Mouse (Mus musculus): ENCODE results near the gene Prss57. TPM values are rescaled to one million over a fixed set of nuclear protein-coding genes. Genes with fewer than 3 reads are reported as not detected.

The Prss57 gene
- total and polyA plus RNA-seq, 3 experiments = 0.50 to 0.70 TPM; not detected in 1

DNA sequence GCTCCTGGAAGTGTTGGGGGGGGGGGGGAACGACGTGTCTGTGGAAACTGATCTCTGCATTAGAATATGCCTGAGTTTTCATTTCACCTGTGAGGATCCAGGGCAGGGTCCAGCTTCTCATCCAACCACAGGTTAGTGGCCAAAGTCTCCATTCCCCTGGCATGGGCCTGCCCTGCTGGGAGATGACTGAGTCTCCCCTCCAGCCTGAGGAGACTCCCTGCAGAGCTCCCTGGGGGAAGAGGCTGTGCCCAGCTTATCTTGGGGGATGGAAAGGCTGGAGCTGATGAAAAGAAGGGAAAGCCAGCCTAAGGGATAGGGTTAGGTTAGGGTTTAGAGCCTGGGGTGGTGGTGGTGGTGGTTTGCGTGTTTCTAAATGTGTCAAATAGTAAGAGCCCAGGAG lies 11.1 kb upstream of the Prss57 start:
- Histone ChIP-seq H3K79me2 (ENCODE audit: control insufficient read depth, insufficient read depth, low read length, poor library complexity) (no peaks in the 10 kb centered on the region), H3K27me3 (ENCODE audit: control insufficient read depth in 1 of 2, insufficient read depth in 2 of 2, low read length in 2 of 2) (no peaks in the 10 kb centered on the region), H3K4me3 (ENCODE audit: control insufficient read depth in 1 of 2, insufficient read depth in 1 of 2, low read depth in 2 of 2, low read length in 2 of 2) (no peak overlapping the region), H3K27ac (ENCODE audit: control insufficient read depth, low read depth, low read length) (no peak overlapping the region), H3K36me3 (ENCODE audit: control insufficient read depth in 1 of 2, insufficient read depth in 2 of 2, low read length in 2 of 2) (peaks cover 0 to 23% of the 10 kb centered on the region in 2 experiments; a peak in 2 of 4 replicates), H3K4me1 (ENCODE audit: control insufficient read depth in 1 of 2, insufficient read depth in 2 of 2, low read length in 2 of 2) (peaks cover 16 to 33% of the 10 kb centered on the region in 2 experiments), H3K9ac (ENCODE audit: control insufficient read depth, low read depth, low read length, poor library complexity, severe bottlenecking) (no peak overlapping the region), H3K9me3 (replicated peaks; ENCODE audit: insufficient read depth, low read length) (no peaks in the 10 kb centered on the region)
- TF ChIP-seq TBP (IDR thresholded peaks at IDR 0.05; ENCODE audit: low read depth, low read length) = no peak
- TF ChIP-seq E2F4 (IDR thresholded peaks at IDR 0.05; ENCODE audit: borderline replicate concordance, low read depth, low read length) = no peak
- no peak for DNase-seq (ENCODE audit: low read depth, low spot score)

GRCm38 (mm10) chr10:79800508-79800907 lies 9.7 kb upstream of the Prss57 start:
- H3K4me3 ChIP-seq (ENCODE audit: control insufficient read depth in 1 of 2, insufficient read depth in 1 of 2, low read depth in 2 of 2, low read length in 2 of 2) = no peak overlapping the region
- DNase-seq (ENCODE audit: low read depth, low spot score) = no peak
- peaks cover 0 to 23% of the 10 kb centered on the region in 2 experiments; a peak in 2 of 4 replicates for H3K36me3 ChIP-seq (ENCODE audit: control insufficient read depth in 1 of 2, insufficient read depth in 2 of 2, low read length in 2 of 2)
- H3K4me1 ChIP-seq (ENCODE audit: control insufficient read depth in 1 of 2, insufficient read depth in 2 of 2, low read length in 2 of 2) = peaks cover 16 to 37% of the 10 kb centered on the region in 2 experiments
- H3K79me2 ChIP-seq (ENCODE audit: control insufficient read depth, insufficient read depth, low read length, poor library complexity) = no peaks in the 10 kb centered on the region
- H3K9me3 ChIP-seq (replicated peaks; ENCODE audit: insufficient read depth, low read length) = no peaks in the 10 kb centered on the region
- no peak overlapping the region for H3K27ac ChIP-seq (ENCODE audit: control insufficient read depth, low read depth, low read length)
- H3K27me3 ChIP-seq (ENCODE audit: control insufficient read depth in 1 of 2, insufficient read depth in 2 of 2, low read length in 2 of 2) = no peaks in the 10 kb centered on the region
- no peak for TF ChIP-seq KAT2A (conservative IDR thresholded peaks at IDR 0.05; ENCODE audit: low read depth, low read length)
- no peak for TF ChIP-seq NELFE (IDR thresholded peaks at IDR 0.05; ENCODE audit: low read depth, low read length)
- no peak for TF ChIP-seq ELF1 (IDR thresholded peaks at IDR 0.05; ENCODE audit: low read depth, low read length)
- TF ChIP-seq MYB (IDR thresholded peaks at IDR 0.05; ENCODE audit: low read depth, low read length) = no peak
- TF ChIP-seq POLR2AphosphoS2 (IDR thresholded peaks at IDR 0.05; ENCODE audit: low read length) = no peak
- TF ChIP-seq USF1 (IDR thresholded peaks at IDR 0.05; ENCODE audit: low read depth, low read length) = no peak
- no peak for TF ChIP-seq E2F4 (IDR thresholded peaks at IDR 0.05; ENCODE audit: borderline replicate concordance, low read depth, low read length)
- no peak for TF ChIP-seq HCFC1 (IDR thresholded peaks at IDR 0.05; ENCODE audit: low read depth, low read length)
- no peak for TF ChIP-seq RCOR1 (IDR thresholded peaks at IDR 0.05; ENCODE audit: low read depth, low read length)
- no peak overlapping the region for H3K9ac ChIP-seq (ENCODE audit: control insufficient read depth, low read depth, low read length, poor library complexity, severe bottlenecking)

GRCm38 (mm10) chr10:79798289-79798928 lies 7.6 kb upstream of the Prss57 start:
- H3K27ac ChIP-seq (ENCODE audit: control insufficient read depth, low read depth, low read length) = peak overlapping the region; percentile 89
- peak overlapping the region; percentile 22 to 39 for H3K4me3 ChIP-seq (ENCODE audit: control insufficient read depth in 1 of 2, insufficient read depth in 1 of 2, low read depth in 2 of 2, low read length in 2 of 2)
- TF ChIP-seq MEF2A (IDR thresholded peaks at IDR 0.05; ENCODE audit: extremely low read depth, insufficient replicate concordance, low read depth, low read length, poor library complexity, severe bottlenecking) (no peak), TCF12 (IDR thresholded peaks at IDR 0.05; ENCODE audit: low read depth, low read length) (peak; percentile 59; the same call in 1 of the 2 replicates), HCFC1 (IDR thresholded peaks at IDR 0.05; ENCODE audit: low read depth, low read length) (no peak; the same call in 1 of the 2 replicates), ZMIZ1 (IDR thresholded peaks at IDR 0.05; ENCODE audit: low read depth, low read length) (0 out of 2 replicates have a peak, but pooled peaks have one; percentile 36), NELFE (IDR thresholded peaks at IDR 0.05; ENCODE audit: low read depth, low read length) (peak; percentile 33; the same call in 1 of the 2 replicates), MAFK (IDR thresholded peaks at IDR 0.05; ENCODE audit: borderline replicate concordance, low read depth, low read length) (peak; percentile 88), MAZ (IDR thresholded peaks at IDR 0.05; ENCODE audit: low read depth, low read length) (no peak; the same call in 1 of the 2 replicates), RCOR1 (IDR thresholded peaks at IDR 0.05; ENCODE audit: low read depth, low read length) (no peak; the same call in 1 of the 2 replicates), POLR2A (IDR thresholded peaks at IDR 0.05; ENCODE audit: control insufficient read depth in 1 of 2, insufficient read depth in 1 of 2, low read depth in 1 of 2, low read length in 2 of 2, poor library complexity in 1 of 2) (peak in 1 of 2 experiments; percentile 56; a peak in 1 of 4 replicates), KAT2A (conservative IDR thresholded peaks at IDR 0.05; ENCODE audit: low read depth, low read length) (no peak), ZKSCAN1 (IDR thresholded peaks at IDR 0.05; ENCODE audit: low read depth, low read length) (no peak), EP300 (IDR thresholded peaks at IDR 0.05; ENCODE audit: low read depth in 1 of 2, low read length in 2 of 2) (peak; percentile 68 to 89), CHD1 (IDR thresholded peaks at IDR 0.05; ENCODE audit: low read depth, low read length) (0 out of 2 replicates have a peak, but pooled peaks have one; percentile 74), ZNF384 (IDR thresholded peaks at IDR 0.05; ENCODE audit: low read depth, low read length) (peak; percentile 56; the same call in 1 of the 2 replicates), USF2 (IDR thresholded peaks at IDR 0.05; ENCODE audit: borderline replicate concordance in 1 of 2, insufficient read depth in 1 of 2, low read depth in 1 of 2, low read length in 2 of 2) (no peak), SIN3A (IDR thresholded peaks at IDR 0.05; ENCODE audit: low read length) (peak; percentile 75; the same call in 1 of the 2 replicates), GATA1 (IDR thresholded peaks at IDR 0.05; ENCODE audit: low read depth, low read length) (peak; percentile 64)

More at GRCm38 (mm10) chr10:79798289-79798928, 7.6 kb upstream of the Prss57 start:
- Histone ChIP-seq H3K9me3 (replicated peaks; ENCODE audit: insufficient read depth, low read length) (no peaks in the 10 kb centered on the region), H3K27me3 (ENCODE audit: control insufficient read depth in 1 of 2, insufficient read depth in 2 of 2, low read length in 2 of 2) (no peaks in the 10 kb centered on the region), H3K4me1 (ENCODE audit: control insufficient read depth in 1 of 2, insufficient read depth in 2 of 2, low read length in 2 of 2) (peaks cover 16 to 37% of the 10 kb centered on the region in 2 experiments), H3K36me3 (ENCODE audit: control insufficient read depth in 1 of 2, insufficient read depth in 2 of 2, low read length in 2 of 2) (peaks cover 0 to 26% of the 10 kb centered on the region in 2 experiments; a peak in 2 of 4 replicates), H3K79me2 (ENCODE audit: control insufficient read depth, insufficient read depth, low read length, poor library complexity) (no peaks in the 10 kb centered on the region), H3K9ac (ENCODE audit: control insufficient read depth, low read depth, low read length, poor library complexity, severe bottlenecking) (peak overlapping the region; percentile 40)
- DNase-seq (ENCODE audit: low read depth, low spot score) = peak; percentile 96

Data from MEL (cell line).